Mouse (Mus musculus) cortical plate, adult 2 months (tissue): ENCODE data around the gene Cotl1. TPM values are rescaled to one million over a fixed set of nuclear protein-coding genes. Genes with fewer than 3 reads are reported as not detected.

Experiments used
- H3K27ac ChIP-seq: fragments of 200-500 bp; 2 replicates; pipeline ENCODE4 v1.5.1; 2012; ENCODE audit warnings: low read length, control low read depth, inconsistent platforms; ENCODE audit not compliant: insufficient read depth
- H3K4me1 ChIP-seq: fragments of 200-500 bp; 2 replicates; pipeline ENCODE4 v1.6.1; 2011; ENCODE audit warnings: low read length; ENCODE audit not compliant: control insufficient read depth, insufficient read depth
- H3K4me3 ChIP-seq: fragments of 200-500 bp; 2 replicates; pipeline ENCODE4 v1.5.1; 2011; ENCODE audit warnings: mild to moderate bottlenecking, low read length, control low read depth; ENCODE audit not compliant: insufficient read depth
- CTCF ChIP-seq: fragments of 200-500 bp; IDR thresholded peaks from 2 replicates; pipeline ENCODE4 v1.5.1; 2011; ENCODE audit warnings: mild to moderate bottlenecking, control low read depth, low read length; ENCODE audit not compliant: insufficient read depth; ENCODE audit errors: extremely low read depth
- POLR2A ChIP-seq: fragments of 200-500 bp; IDR thresholded peaks from 2 replicates; pipeline ENCODE4 v1.6.1; 2011; ENCODE audit warnings: mild to moderate bottlenecking, low read length, control low read depth; ENCODE audit not compliant: insufficient read depth; ENCODE audit errors: extremely low read depth
- polyA plus RNA-seq: library from polyadenylated mRNA; depleted of rRNA; stranded (reverse); fragments of >200 nt; gene quantifications from 2 replicates; pipeline ENCODE4 v1.2.3, GENCODE M21; 2012; rRNA removed

The Cotl1 gene
- 80.4 and 97.9 TPM in 2 replicates for polyA plus RNA-seq

DNA sequence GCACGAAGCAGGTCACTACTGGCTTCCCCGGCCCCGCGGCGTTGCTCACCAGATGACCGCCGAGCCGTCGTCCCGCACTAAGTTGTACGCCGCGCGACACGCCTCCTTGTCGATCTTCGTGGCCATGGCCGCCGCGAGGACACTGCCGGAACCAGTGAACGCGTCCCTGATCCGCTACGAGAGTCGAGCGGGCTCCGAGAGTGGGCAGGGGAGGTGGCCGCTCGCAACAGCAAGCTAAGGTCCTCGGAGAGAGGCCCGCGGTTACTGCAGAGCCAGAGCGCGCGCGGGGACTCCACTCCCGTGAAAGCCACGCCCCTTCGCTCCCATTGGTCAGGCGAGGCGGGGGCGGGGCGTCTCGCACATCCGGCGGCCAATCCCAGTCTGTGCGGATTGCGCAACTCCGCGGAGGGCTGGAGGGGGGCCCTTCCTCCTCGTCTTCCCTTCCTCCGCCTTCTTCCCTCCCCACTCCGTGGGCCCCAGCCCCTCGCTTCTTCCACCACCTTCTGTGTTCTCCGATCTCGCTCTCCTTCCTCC is at the start of gene Cotl1:
TSS of gene Cotl1 (minus strand) at position 270 of the 534 bp plus-strand sequence.
- TF ChIP-seq CTCF (no peak), POLR2A (peak; percentile 98)
- peaks cover 8% of the 10 kb centered on the region for H3K4me1 ChIP-seq
- peak within 1 kb of the TSS; percentile 80 for H3K4me3 ChIP-seq
- no peak within 1 kb of the TSS for H3K27ac ChIP-seq

DNA sequence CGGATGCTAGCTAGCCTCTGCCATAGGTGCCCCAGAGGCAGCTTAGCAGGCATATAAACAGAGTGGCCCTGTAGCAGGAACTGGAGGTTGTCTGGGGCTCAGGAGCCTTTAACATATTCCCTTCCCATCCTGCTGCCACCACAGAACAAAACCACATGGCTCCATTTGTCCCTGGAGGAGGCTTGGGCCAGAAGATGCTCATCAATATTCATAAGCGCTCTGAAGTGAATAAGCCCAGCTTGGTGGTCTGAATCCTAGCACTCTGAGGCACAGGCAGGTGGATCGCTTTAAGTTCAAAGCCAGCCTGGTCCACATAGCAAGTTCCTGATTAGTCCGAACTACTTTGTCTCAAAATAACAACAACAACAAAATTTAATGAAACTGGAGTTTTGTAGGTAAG is 47.7 kb upstream of the Cotl1 start:
- TF ChIP-seq CTCF: no peak
- no peak for TF ChIP-seq POLR2A
- no peak overlapping the region for H3K27ac ChIP-seq
- H3K4me3 ChIP-seq: no peak overlapping the region
- no peaks in the 10 kb centered on the region for H3K4me1 ChIP-seq

DNA sequence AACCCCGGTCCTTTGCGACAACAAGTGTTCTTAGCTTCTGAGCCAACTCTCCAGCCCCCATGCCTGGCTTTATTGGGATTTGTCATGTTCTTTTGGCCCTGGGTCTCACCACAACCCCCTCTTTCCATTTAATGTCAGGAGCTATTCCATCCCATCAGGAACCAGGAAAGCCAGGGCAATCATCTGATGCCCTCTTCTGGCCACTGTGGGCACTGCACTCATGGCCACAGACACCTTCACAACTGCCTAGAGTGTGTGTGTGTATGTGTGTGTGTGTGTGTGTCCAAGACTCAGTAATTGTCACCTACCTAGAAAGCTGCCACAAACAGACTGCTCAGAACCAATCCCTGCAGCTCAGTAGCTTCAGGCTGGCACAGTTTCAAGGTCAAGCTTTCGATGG is 46.8 kb upstream of the Cotl1 start:
- Histone ChIP-seq H3K4me3 (no peak overlapping the region), H3K4me1 (no peaks in the 10 kb centered on the region), H3K27ac (no peak overlapping the region)
- TF ChIP-seq CTCF (peak; percentile 48), POLR2A (no peak)

DNA sequence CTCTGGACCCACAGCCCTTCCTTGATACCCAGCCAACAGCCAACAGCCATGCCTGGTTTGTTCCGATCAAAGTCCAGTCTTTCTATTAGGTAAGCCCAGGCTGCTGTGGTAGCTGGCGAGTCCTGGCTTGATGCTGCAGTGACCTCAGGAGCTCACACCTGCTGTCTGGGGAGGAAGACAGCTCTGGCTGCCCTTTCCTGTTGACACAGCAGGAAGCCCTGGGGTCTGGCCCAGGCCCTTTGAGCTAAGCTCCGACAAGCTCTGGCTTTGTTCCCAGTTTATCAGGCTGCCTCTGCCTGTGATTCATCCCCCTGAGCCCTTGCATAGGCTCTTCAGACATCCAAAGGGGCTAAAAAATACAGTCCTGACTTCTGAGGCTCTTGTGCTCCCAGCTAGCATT is 45.3 kb upstream of the Cotl1 start:
- H3K27ac ChIP-seq: no peak overlapping the region
- H3K4me3 ChIP-seq: no peak overlapping the region
- TF ChIP-seq POLR2A (no peak), CTCF (no peak)
- no peaks in the 10 kb centered on the region for H3K4me1 ChIP-seq

DNA sequence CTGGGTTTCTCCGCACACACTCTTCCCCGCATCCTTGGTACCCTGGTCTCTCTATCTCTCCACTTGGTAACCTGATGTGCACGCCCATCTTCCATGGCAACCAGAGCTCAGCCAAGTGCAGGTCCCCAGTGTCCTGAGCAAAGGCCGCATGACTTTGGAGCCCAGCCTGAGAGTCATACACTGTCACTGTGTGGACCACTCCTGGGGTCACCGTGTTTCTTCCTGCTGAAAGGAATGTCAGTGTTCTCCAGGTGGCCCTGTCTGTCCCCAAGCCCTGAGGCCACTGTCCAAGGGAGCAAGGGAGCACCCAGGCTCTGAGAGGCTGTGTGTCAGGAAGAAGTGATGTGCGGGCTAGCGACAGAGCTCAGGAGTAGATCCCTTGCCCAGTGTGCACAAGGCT is 42.9 kb upstream of the Cotl1 start:
- TF ChIP-seq CTCF (no peak), POLR2A (no peak)
- no peaks in the 10 kb centered on the region for H3K4me1 ChIP-seq
- H3K4me3 ChIP-seq: no peak overlapping the region
- no peak overlapping the region for H3K27ac ChIP-seq

DNA sequence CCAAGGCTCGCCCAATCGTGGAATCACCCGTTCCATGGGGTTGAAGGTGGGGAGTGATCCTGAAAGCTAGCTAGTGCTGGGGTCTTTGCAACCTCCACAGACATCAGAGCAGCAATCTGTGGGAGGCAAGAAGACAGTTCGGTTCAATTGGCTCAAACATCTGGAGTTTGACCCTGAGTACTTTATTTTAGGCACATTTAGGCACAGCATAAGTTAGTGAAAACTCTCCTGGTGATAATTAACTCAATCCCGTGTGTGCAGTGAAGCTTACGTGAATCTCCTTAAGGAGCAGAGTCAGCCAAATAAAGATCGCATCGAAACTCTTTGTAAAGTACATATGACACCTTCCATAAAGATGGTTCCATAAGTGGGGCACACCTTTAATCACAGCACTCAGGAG is 41.6 kb upstream of the Cotl1 start:
- Histone ChIP-seq H3K4me1 (no peaks in the 10 kb centered on the region), H3K27ac (no peak overlapping the region), H3K4me3 (no peak overlapping the region)
- TF ChIP-seq POLR2A (no peak), CTCF (no peak)

DNA sequence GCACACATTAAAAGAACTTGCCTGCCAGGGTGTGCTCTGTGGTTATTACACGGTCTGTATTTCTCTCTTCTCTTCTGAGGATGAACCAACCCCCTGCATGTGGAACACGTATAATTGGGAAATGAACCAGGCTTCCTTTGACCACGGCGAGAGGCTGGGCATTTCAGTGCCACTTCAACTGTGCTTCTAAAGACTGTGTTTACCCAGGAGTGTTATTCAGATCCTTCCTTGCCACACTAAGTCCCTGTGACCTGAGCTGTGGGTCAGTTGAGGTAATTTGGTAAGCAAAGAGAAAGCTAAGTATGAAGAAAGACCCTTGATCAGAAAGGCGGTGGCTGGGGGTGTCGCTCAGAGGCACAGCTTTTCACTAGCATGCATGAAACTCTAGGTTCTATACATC is 41.0 kb upstream of the Cotl1 start:
- no peak overlapping the region for H3K27ac ChIP-seq
- H3K4me3 ChIP-seq: no peak overlapping the region
- TF ChIP-seq CTCF (no peak), POLR2A (no peak)
- H3K4me1 ChIP-seq: no peaks in the 10 kb centered on the region

DNA sequence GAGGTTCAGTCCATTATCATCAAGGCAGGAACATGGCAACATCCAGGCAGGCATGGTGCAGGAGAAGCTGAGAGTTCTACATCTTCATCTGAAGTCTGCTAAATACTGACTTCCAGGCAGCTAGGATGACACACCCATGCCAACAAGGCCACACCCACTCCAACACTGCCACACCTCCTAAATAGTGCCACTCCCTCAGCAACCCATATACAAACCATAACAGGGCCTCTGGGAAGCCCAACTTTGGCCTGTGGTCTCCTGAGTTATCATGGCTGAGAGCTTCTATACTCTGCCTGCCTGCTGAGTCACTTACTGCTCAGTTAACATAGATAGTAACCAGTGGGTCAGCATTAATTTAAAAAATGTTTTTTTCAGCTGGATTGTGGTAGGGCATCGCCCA is 32.8 kb upstream of the Cotl1 start:
- no peak overlapping the region for H3K4me3 ChIP-seq
- no peak overlapping the region for H3K27ac ChIP-seq
- no peaks in the 10 kb centered on the region for H3K4me1 ChIP-seq
- TF ChIP-seq CTCF: no peak
- no peak for TF ChIP-seq POLR2A

DNA sequence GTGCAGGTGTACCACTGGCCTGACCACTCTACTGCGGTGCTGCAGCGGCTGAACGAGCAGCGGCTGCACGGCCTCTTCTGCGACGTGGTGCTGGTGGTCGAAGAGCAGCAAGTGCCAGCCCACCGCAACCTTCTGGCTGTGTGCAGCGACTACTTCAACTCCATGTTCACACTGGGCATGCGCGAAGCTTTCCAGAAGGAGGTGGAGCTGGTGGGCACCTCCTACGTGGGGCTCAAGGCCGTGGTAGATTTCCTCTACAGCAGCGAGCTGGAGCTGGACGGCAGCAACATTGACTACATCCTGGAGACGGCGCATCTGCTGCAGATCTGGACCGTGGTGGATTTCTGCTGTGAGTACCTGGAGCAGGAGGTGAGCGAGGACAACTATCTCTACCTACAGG is 29.3 kb upstream of the Cotl1 start:
- TF ChIP-seq CTCF (no peak), POLR2A (no peak)
- Histone ChIP-seq H3K4me1 (no peaks in the 10 kb centered on the region), H3K27ac (no peak overlapping the region), H3K4me3 (no peak overlapping the region)

DNA sequence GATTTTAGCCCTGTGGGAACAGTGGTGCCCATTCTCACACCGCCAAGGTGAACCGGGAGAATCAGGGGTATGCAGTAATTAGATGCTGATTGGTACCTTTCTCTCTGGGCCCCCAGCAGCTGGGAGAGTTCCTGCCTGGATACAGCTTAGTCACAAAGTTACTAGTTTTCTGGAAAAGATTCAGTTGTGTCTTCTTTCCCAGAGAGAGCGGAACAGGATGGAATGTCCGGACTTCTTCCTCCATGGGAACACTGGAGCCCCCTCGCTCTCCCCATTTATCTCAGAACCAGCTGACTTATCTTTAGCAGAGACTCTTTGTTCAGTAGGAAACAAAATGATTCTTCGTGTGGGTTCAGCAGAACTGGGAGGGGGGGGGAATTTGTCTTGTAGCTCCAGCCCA is 22.4 kb upstream of the Cotl1 start:
- Histone ChIP-seq H3K27ac (no peak overlapping the region), H3K4me1 (peaks cover 2% of the 10 kb centered on the region; the same call in 1 of the 2 replicates), H3K4me3 (peak overlapping the region; percentile 81)
- no peak for TF ChIP-seq CTCF
- TF ChIP-seq POLR2A: no peak
